Mouse (Mus musculus): ENCODE measurements around the gene Copg2.

DNA sequence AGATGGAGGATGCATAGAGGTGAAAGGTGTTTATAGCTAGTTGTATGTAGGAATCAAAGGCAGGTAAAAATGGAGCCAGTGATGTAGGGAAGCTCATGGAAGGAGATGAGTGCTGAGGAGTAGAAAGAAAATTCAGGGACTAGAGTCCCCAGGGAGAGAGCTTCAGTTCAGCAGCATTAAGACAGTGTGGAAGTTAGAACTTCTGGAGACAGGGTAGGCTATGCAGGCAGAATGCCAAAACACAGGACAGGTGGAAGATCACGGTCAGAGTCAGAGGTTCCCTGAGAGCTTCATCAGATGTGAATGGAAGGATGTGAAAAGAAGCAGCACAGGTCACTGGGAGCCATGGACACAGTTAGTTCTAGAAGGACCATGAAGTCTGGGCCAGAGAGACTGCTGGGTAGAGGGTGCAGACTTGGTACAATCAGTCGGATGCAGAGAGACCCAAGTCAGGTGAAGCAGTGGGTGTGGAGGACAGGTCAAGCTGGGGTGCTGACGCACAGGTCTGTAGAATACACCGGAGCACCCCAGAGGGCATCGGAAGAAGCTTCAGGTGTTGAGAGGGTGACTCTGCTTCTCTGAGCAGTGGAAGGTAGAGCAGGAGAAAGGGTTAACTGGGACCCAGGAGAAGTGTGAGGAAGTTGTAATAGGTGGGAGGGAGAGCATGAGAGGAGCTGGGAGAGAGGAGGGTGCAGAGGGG, 91.4 kb downstream of the Copg2 start:
- no peak for TF ChIP-seq CTCF (IDR thresholded peaks at IDR 0.05)
- no peak for TF ChIP-seq EP300 (IDR thresholded peaks at IDR 0.05)

Data from lung, postnatal 0 days (tissue).